Mouse (Mus musculus): Measurements from ENCODE around the gene Hrh3.
A peak's percentile ranks its signal among the peaks of the same experiment; 100 is the strongest.

Gene Hrh3

GRCm38 (mm10) chr2:180053001-180053400, 51.3 kb downstream of the Hrh3 start:
- no peak for DNase-seq

DNA sequence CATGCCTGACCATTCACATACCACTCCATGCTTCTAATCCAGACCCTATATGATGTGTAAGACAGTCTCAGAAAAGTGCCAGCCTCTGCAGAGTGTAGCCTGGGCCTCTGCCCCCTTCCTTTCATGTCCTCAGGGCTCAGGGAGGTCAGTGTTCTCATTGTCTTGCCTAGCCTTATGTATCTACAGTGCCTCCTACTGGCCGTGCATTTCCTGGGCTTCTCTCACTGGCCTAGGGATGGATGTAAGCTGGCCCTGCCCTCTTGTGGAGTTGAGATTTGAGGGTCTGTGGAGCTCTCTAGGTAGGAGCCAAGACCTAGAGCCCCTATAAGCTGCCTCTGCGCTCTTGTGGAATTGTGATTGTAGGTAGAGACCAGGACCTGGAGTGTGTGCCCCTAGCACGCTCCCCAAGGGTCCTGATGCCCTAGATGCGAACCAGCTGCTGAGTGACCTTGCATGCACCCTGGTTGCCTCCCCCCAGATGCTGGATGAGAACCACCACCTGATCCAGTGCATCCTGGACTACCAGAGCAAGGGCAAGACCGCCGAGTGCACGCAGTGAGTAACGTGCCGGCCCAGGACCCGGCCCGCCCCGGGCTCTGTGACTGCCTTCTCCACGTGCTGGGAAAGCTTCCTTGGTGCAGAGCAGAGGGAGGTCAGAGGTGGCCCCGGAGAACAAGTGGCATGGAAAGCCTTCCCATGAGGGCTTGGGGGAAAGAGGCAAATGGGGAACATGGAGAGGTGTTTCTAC, 52.1 kb downstream of the Hrh3 start:
- DNase-seq = peak; percentile 91

GRCm38 (mm10) chr2:180050986-180051385, 53.3 kb downstream of the Hrh3 start:
- peak; percentile 94 for DNase-seq

All from heart, adult 11 months (tissue).